Mouse (Mus musculus) adrenal gland, postnatal 10 days (tissue): ENCODE data around the gene Il1rn. TPM values are rescaled to one million over a fixed set of nuclear protein-coding genes. Genes with fewer than 3 reads are reported as not detected.

Source experiments
- DNase-seq: peaks from one replicate; pipeline ENCODE4 v3.0.0; 2021; ENCODE audit warnings: mixed read lengths
- long read RNA-seq, 2 experiments: library from polyadenylated mRNA; stranded (forward); transcript quantifications; one replicate each; pipeline ENCODE4 v2.0.0; 2021
- total RNA-seq, 2 experiments: library from RNA; stranded (reverse); gene quantifications; 2 replicates each; pipeline ENCODE4 v1.2.3; 2021

Gene Il1rn
- 1 to 10 TPM; 2.0 to 6.2 TPM for total RNA-seq
- long read RNA-seq, experiment 1, partial matches to known transcripts, result 1 of 7 reads
- long read RNA-seq, experiment 1, other reads (novel, unspliced or antisense), result 2 of 7 reads
- long read RNA-seq, experiment 2, result 0 reads

DNA sequence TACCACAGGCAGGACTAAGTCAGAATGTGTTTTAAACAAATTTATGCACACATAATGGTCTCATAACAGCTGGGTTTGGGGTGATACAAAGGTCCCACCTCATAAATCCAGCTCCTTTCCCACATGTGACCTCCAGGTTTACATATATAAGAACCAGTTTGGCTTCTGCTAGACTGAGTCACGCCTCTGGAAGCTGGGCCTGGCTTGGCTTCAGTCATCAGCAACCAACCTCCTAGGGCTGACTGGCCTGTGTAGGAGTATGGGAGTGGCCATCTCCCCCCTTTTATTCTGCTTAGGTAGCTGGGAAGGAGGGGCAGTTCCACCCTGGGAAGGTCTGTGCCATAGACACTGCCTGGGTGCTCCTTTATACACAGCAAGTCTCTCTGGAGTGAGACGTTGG lies at the start of gene Il1rn:
Gene Il1rn (plus strand): TSS at position 309 of the 400 bp plus-strand sequence.
- no peak for DNase-seq

DNA sequence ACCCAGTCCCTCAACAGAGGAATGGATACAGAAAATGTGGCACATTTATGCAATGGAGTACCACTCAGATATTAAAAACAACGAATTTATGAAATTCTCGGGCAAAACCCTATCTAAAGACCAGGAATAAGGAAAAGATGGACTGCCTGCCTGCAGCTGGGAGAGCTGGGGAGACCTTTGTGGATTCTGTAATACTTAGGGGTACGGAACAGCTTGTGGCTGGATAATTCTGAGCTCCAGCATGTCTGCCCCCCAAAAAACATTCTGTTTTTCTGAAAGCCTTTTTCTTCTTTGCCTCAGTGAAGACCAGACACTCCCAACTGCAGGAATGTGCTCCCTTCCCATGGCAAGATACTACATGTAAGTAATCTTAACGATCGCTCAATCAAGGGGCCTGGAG lies 45.8 kb upstream of the Il1rn start, which contains the start of gene Il1f10:
Gene Il1f10 (plus strand): TSS at position 301 of the 400 bp plus-strand sequence.
- no peak for DNase-seq

DNA sequence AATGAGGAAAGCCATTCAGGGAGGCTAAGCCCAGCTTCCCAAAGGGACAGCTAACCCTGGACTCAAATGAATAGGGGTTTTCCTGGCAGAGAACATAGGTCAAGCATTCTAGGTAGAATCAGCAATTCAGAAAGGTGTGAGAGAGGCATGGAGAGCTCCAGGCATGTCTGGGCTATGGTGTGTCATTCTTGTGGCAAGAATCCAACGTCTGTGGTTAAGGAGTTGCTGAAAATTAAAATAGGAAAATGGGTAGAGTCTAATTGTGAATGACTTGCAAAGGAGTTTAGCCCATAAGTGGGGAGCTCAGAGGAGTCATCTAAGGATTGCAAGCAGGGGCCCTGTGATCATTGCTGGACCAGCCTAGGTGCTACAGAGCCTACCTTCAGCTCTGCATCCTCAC lies 42.0 kb upstream of the Il1rn start:
- DNase-seq, result no peak

DNA sequence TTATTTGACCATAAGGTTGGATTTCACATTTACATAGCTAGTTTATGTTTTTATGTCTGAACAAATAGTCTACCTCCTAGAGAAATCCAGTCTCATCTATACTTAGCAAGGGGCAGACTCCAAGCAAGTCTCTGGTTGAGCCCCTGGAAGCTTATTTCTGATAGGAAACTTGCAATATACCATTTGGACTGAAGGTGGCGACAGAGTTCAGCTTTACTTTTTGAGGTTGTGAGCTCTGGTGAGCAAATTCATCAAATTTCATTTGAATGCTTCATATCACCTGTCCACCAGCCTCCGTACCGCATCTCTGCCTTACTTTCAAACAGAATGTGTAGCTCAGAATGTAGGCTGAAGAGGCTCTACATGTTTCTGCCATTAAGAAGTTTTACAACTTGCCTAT lies 39.8 kb upstream of the Il1rn start:
- peak; percentile 66 for DNase-seq

DNA sequence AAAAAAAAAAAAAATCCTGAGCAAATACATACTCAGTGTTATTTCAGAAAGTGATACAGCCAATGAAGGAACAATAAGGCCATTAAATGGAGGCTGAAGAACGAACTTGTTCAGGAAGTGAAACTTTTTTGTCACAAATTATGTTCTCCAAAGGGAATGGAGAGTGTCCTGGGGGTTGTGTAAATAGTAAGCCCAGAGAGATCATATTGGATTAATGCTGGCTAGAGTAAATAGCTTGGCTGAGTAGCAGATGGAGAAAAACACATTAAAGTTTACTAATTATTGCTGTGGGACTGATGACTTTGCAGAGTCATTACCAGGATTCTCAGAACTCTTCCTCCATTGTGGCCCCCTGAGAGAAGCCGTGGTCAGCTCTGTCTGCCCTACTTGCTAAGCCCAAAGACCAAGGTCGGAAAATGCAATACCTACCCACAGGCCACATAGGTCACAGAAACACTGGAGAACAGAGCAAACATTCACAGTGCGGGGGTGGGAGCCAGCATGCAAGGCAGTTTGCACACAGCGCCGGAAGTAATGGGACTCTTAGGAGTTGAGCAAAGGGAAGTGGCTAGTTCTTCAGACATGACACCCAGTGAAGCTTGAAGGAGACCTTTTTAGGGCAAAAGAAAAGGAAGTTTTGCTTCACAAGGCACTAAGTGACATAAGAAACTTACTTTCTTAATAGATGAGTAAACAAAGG lies 25.2 kb upstream of the Il1rn start:
- DNase-seq, result peak; percentile 6

DNA sequence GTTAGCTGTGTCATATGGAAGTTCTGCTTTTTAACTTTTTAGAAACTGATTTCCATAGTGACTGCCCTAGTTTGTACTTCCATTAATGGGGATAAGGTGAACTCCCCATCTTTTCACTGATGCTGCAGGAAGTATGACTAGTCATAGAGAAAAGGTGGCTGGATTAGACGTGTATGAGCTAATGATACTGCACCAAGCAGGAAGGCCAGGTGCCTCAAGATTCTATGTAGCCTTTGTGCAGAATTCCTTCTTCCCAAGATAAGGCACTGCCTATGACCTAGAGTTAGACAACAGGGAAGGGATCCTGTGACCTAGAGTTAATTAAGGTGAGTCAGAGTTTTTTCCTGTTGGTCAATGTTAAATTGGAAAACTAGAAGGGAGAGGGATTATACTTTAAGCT lies 19.7 kb upstream of the Il1rn start:
- DNase-seq, result no peak

DNA sequence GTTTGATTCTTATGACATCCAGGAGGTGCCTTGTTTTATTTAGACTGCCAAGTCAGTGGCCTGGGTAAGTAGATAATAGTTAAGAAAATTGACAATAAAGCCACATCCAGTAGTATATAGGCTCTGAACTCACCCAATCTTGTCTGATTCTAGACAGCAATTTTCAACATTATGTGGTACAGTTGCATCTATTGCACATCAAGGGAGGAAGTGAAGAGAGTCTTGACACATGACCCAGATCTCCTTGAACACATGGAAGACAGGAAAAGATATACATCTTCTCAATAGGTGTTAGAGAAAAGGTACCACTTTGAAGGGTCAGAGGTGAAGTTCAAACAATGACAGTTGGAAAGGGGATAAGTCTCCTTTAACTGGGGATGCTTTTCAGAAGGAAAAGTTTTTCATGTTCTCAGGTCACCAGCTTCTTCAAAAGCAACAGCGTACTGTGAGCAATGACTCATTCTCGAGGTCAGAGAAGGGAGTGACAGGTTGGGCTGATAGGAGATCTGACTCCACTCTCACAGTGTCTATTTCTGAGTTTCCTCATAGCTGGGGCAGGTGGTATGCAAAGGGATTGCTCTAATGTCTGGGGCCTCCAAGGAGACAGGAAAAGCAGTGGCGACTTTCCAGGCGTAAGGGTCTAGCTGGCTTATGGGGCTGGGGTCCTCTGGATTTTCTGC lies 18.6 kb upstream of the Il1rn start:
- DNase-seq, result no peak

DNA sequence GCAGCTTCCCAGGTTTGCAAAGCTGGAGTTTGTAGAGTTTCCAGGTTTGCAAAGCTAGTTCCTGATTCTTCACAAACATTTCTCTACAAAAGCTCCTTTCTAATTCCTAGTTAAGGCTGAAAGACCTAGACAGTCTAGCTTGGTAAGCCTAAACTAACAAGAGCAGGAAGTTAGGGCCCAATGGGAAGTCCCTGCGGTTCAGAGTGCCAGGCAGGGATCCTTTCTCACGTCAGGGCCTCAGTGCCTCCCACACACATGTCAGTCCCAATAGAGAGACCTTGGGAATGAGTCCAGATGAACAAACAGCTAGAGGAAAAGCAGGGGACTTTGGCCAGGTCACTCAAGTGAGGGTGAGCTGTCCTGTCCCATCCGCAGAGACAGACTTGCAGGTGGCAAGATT lies 1.3 kb upstream of the Il1rn start:
- DNase-seq, result peak; percentile 48

DNA sequence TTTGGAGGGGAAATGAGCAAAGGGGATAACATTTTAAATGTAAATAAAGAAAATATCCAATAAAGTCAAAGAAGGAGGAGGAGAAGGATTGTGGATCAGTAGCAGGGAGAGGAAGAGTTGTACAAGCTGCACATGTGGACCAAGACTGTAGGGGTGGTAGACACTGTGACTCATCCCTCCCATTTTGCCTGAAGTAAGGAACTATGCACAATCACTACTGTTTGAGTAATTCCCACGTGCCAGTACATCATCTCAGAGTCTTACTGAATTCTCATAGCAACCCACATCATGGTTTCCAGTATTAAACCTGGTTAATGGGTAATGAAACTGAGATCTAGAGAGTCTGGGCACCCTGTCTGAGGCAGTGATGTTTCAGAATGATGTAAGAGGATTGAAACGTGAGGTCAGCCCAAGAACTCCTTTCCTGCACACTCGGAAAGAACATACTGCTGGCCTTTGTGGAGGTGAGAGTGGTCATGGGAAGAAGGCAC lies 4.8 kb downstream of the Il1rn start:
- DNase-seq, result no peak

DNA sequence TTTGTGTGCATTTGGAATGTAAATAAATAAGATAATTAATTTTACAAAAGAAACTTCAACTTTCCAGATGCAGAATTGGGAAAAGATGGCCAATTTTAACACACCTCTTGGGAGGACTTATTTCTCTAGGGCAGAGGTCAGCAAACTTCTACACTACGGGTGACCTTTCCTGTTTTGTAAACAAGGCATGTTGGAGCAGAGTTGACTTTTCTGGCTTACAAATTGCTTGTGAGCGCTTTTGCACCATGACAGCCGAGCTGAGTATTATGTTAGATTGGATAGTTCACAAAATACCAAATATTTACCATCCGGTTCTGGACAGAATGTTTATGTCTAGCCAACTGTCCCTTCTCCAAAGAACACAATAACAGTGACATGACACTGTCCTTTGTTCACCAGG lies 8.0 kb downstream of the Il1rn start:
- DNase-seq, result peak; percentile 17

DNA sequence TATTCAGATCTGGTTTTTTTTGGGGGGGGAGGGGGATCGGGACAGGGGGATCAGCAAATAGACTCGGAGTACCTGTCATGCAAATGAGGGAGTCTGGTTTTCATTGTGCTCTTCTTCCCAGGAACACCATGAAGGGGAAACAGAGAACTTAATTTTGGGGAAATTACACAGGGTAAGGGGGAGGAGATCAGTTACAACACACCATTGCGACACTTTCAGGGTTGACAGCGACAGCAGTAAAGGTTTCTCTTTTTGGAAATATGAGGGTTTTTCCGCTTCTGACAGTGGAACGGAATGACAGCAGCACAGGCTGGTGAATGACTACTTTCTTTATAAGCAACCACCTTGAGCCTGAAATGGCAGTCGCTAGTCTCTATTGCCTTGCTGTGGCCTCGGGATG lies 8.4 kb downstream of the Il1rn start:
- peak; percentile 8 for DNase-seq

DNA sequence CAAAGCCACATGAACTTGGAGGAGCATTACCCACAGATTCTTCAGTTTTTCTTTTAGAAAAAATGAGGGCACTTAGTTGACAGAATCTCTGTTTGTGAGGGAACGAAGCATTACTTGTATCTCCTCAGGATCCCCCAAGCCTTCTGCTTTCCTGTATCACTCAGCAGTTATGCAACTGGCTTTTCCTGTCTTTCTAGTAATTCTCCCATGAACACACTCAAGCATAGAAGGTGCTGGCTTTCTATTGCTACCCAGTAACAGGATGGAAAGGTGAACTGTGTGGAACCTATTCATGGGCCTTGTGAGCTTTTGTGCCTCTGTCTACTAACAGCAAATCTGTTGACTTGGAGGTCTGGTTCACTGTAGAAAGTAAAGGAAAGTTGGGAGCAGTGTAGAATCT lies 11.3 kb downstream of the Il1rn start:
- no peak for DNase-seq

DNA sequence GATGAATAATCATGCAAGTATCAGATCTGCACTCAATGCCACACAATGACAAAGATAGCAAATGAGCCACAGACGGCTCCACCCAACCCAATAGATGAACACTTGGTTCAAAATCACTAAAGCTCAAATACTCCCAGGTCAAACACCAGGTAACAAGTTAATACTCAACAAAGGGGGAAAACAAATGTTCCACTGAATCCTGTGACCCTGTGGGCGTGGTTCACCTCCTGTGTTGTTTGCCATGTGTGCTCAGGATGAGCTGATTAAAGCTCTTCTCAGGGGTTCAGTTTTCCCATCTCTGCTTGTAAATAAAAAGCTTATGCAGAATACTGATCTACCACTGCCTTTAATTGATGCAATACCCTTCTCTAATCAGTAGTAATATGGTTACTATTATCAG lies 14.5 kb downstream of the Il1rn start:
- no peak for DNase-seq

DNA sequence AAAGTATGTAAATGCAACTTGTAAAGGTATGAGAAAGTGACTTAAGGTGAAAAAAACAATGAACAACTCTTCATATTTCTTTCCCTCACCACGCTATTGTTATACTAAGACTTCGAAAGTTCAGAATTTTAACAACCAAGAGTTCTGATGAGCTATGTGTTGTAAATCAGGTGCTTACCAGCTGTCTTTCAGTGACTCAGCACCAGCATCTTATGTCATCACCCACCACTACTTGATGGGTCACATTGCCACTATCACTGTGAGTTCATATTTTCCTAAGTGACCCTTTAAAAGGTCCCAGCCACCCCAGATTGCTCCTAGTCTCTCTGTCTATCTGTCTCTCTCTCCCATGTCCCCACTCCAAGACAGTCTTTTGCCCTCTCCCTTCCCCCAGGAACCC lies 16.4 kb downstream of the Il1rn start:
- DNase-seq, result no peak

DNA sequence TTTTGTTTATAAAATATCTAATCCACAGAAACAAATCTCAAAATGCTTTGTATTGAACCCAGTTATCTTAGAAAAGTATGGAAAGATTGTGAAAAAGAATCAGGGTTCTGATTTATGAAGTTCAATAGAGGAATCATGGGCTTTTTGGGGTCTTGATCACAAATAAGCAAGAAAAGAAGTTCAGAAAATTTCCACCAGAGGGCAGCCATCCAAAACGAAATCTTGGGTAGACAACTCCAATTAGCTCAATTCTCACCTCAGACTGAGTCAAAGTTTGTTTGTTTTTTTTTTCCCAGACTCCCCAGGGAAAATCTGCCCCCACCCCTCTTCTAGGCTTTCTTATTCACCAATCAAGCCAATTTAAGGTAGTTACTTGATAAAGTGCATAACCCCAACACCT lies 21.0 kb downstream of the Il1rn start:
- peak; percentile 36 for DNase-seq

DNA sequence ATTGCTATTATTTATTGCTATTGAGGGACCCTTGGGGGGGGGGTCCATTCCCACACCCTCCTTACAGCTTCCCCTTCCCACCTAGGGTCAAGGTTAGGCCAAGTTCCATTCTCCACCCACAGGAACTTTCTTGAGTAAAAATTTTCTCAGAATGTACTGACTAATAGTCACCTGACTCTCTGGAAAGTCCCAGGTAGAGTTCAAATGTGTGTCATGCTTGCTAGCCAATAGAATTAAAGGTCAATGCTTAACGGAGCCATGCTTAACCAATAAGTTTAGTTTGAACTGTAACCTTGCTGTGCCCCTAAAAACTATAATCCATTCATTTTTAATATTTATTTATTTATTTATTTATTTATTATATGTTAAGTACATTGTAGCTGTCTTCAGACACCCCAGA lies 22.7 kb downstream of the Il1rn start:
- DNase-seq, result no peak

DNA sequence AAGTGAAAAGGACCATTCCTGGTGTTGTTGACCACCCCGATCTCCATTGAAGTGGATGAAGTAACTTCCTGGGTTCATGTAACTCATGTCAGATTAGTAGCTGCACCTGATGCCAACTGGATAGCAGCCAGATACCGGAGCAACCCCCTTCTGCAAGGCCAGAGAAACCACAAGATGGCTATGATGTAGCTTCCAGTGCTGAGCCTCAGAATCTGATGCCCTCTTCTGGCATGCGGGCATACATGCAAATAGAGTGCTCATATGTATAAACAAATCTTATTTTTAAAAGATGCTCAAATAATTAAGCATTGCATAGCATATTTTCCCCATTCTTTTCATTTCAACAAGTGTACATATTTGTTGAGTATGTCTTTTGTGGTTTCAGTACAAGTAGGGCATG lies 27.2 kb downstream of the Il1rn start:
- DNase-seq, result no peak

DNA sequence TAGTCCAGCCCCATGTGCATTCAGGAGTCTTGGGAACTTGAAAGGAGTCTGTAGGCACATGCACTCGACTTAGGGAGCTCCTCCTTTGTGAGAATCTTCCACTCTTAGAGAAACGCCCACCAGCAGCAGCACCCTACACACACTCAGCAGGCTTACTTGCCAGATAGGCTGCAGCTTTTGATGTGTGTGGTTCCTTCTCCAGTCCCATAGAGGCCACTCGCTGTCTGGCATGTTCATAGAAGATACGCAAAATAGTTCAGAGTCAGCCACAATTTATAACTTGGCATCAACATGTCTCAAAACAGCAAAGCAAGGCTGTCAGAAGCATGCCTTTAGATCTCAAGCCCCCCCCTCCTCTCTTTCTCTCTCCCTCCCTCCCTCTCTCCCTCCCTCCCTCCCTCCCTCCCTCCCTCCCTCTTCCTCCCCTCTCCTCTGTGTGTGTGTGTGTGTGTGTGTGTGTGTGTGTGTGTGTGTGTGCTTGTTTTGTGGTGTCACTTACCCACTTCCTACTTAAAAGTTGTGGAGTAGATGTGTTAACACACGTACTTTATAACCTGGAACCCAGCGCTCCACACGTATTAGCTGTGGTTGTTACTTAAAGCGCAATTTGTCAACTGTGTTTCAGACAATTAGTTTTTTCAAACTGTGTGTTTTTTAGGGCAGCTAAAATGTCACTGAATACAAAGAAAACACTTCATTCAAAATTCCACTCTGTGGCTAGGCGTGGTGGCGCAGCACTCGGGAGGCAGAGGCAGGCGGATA lies 29.7 kb downstream of the Il1rn start:
- no peak for DNase-seq

DNA sequence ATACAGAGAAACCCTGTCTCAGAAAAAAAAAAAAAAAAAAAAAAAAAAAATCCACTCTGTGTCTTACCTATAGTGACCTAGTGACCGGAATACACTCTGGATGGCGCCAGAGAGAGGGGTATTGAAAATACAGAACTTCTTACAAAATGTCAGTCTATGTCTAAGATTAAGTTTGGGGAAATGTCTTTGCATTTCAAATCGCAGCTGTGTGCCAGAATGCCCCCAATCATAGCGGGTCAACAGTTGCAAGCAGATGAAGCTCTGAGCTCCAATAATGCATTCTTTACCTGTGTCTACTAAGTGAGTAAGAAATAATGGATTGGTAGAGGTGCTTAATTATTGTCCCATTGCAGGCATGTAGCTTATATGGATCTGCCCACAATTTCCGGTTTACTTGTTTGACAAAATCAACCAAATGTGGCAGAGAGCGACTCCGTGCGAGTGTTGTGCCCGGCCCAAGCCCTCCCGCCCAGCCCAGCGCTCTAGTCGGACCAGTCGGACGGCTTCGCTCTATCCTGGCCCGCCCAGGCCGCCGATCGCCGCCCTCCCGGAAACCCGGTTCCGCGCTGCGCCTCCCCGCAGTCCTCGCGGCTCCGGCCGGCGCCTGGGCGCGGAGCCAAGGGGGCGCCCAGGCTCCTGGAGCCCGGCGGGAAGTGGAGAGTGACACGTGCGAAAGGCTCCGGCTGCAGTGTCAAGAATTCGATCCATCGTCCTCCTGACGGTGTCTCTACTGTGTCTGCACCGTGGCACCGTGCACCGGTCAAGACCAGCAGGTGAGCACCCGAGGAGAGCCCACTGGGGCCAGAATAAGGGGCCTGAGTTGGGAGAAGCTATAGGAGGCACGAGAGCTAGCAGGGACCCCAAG lies 30.6 kb downstream of the Il1rn start, which contains the start of gene Psd4:
Gene Psd4 (plus strand): TSS at position 551 of the 865 bp plus-strand sequence.
- DNase-seq, result peak; percentile 83

DNA sequence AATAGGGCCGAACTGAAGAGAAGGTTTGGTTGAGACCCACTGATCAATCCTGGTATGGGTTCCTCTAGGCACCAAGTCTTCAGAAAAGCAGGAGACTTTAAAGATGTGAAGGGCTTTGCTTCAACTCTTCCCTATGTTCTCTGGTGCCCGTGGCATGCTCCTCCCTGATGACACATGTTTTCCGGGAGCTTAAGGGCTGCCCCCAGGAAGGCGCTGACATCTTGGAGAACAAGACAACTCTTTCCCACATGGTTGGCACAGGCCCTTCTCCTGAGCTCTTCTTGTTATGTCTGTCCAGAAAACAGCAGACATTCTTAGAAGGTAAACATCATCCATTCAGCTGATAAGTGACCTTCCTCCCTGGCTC lies 31.2 kb downstream of the Il1rn start:
- DNase-seq, result no peak

DNA sequence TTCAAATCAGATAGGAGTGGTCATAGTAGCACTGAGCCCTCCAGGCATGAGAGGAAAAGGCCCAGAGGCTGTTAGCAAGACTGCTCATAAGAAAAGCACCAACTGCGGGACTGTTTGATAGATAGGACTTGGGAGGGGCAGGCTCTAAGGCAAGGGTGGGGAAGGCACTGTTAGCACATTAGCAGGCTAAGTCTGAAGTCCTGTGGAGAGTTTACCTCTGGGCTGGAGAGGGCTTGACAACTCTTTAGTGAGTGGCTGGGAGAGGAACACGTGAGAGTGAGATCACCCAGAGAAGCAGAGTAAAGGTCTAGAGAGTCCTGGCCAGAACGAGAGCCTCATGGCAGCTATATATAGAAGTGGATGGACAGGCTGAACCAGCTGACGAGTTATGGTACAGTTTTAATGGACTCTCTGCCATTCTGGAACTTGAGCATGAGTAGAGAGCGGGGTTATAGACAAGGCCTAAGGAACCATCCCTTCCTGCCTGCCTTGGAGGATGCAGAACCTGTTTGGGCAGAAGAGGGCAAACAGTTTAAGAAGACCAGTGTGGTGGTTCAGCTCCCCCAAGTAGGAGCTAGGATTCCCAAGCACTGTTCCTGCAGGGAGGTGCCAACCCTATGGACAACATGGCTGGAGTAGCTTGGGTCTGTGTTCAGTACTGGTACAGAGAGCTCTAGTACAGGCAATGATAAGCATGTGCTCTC lies 42.2 kb downstream of the Il1rn start:
- DNase-seq, result no peak
